Mouse (Mus musculus) bone marrow, adult 2 months (tissue): Measurements from ENCODE around the gene Tbl3.

Experiments
- CTCF ChIP-seq: fragments of 200-500 bp; IDR thresholded peaks from 2 replicates; pipeline ENCODE4 v1.5.1; 2011; ENCODE audit warnings: low read length, control low read depth; ENCODE audit not compliant: control insufficient read depth, insufficient read depth
- POLR2A ChIP-seq: fragments of 200-500 bp; IDR thresholded peaks from 2 replicates; pipeline ENCODE4 v1.6.1; 2011; ENCODE audit warnings: low read depth, mild to moderate bottlenecking, control low read depth, low read length, borderline replicate concordance; ENCODE audit not compliant: control insufficient read depth

GRCm38 (mm10) chr17:24735446-24735845 lies 28.0 kb upstream of the Tbl3 start:
- TF ChIP-seq CTCF = no peak
- TF ChIP-seq POLR2A = no peak
